Mouse (Mus musculus) myocyte (in vitro differentiated cells): ENCODE measurements around the gene Agap1.

Experiments
- CEBPB ChIP-seq: IDR thresholded peaks from 2 replicates; pipeline ENCODE4 v1.6.1; 2011; ENCODE audit warnings: mild to moderate bottlenecking, moderate library complexity; ENCODE audit not compliant: poor library complexity, insufficient read depth, severe bottlenecking
- E2F4 ChIP-seq: IDR thresholded peaks from one replicate; pipeline ENCODE4 v1.6.1; 2011; ENCODE audit warnings: mild to moderate bottlenecking, control low read depth, moderate library complexity; ENCODE audit not compliant: insufficient read depth
- MAX ChIP-seq: IDR thresholded peaks from one replicate; pipeline ENCODE4 v1.6.1; 2011; ENCODE audit warnings: low read depth, mild to moderate bottlenecking, control low read depth
- MYOD1 ChIP-seq, 3 experiments: IDR thresholded peaks; one replicate each; pipeline ENCODE4 v1.6.1; 2011; ENCODE audit warnings: control low read depth in 2 of 3, low read depth in 2 of 3, mild to moderate bottlenecking in 2 of 3, moderate library complexity in 1 of 3; ENCODE audit not compliant: insufficient read length in 2 of 3, control insufficient read depth in 1 of 3
- MYOG ChIP-seq, 3 experiments: IDR thresholded peaks; one replicate each; pipeline ENCODE4 v1.6.1; 2011; ENCODE audit warnings: control low read depth in 2 of 3, low read depth in 2 of 3, mild to moderate bottlenecking in 2 of 3; ENCODE audit not compliant: insufficient read length in 2 of 3, control insufficient read depth in 1 of 3, insufficient read depth in 1 of 3
- POLR2A ChIP-seq: IDR thresholded peaks from one replicate; pipeline ENCODE4 v1.6.1; 2011; ENCODE audit warnings: low read depth, mild to moderate bottlenecking, control low read depth, moderate library complexity; ENCODE audit not compliant: insufficient read length
- POLR2AphosphoS2 ChIP-seq: IDR thresholded peaks from one replicate; pipeline ENCODE4 v1.6.1; 2011; ENCODE audit warnings: low read depth, control low read depth; ENCODE audit not compliant: insufficient read length
- REST ChIP-seq: IDR thresholded peaks from one replicate; pipeline ENCODE4 v1.6.1; 2011; ENCODE audit warnings: mild to moderate bottlenecking, control low read depth, moderate library complexity; ENCODE audit not compliant: insufficient read depth, insufficient read length
- USF1 ChIP-seq: IDR thresholded peaks from one replicate; pipeline ENCODE4 v1.6.1; 2011; ENCODE audit warnings: low read depth, mild to moderate bottlenecking, control low read depth, moderate library complexity

DNA sequence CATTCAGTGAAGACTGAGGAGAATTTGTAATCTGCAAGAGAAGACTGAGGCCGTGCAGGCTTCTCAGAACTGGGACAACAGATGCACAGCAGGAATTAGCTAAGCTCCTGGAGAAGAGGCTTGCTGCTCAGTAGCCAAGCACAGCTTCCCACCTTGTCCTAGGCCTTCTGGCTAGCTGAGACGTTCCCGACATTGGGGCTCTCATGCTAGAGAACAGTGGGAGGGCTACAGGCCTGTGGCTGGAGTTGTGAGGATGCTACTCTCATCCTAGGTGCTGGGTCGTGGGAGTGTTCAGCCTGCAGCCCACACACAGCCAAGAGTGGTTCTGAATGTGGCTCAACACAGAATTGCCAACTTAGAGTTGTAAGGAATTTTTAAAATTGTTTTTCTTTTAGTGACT lies 133.5 kb downstream of the Agap1 start:
- TF ChIP-seq USF1 (no peak), MAX (no peak), POLR2A (no peak), CEBPB (no peak), MYOD1 (IDR thresholded peaks at IDR 0.05; ENCODE audit: control insufficient read depth in 1 of 3, insufficient read length in 2 of 3, low read depth in 2 of 3) (no peak), POLR2AphosphoS2 (no peak), REST (no peak), E2F4 (no peak), MYOG (IDR thresholded peaks at IDR 0.05; ENCODE audit: control insufficient read depth in 1 of 3, insufficient read depth in 1 of 3, insufficient read length in 2 of 3, low read depth in 2 of 3) (no peak)
